Comparison of ENCODE assay signal across 16 mouse cellular contexts in genomic region chr13:114277277-114277676, GRCm38 (mm10).
"Had no signal": no experiment of that assay in that cellular context is flagged by ENCODE, and none has a peak within 500 bp of the region (broad histone marks: within the 10 kb centered on the region; RNA-seq: fewer than 3 reads in every experiment).

No protein-coding gene starts in this region.

- H3K36me3 ChIP-seq: neural tube, embryonic 15.5 days; stomach, embryonic 15.5 days had no signal

- H3K4me2 ChIP-seq: neural tube, embryonic 13.5 days; neural tube, embryonic 15.5 days; stomach, embryonic 15.5 days had no signal

- DNase-seq: retina, postnatal 1 day; right cerebral cortex, adult 18-20 months; right cerebral cortex, postnatal 14 days; right cerebral cortex, postnatal 25 days; right cerebral cortex, postnatal 4 days; spleen, adult 18-20 months; thymus, adult 18-20 months; thymus, adult 2 months; thymus, postnatal 14 days; thymus, postnatal 25 days; thymus, postnatal 36 days; thymus, postnatal 4 days had no signal

- H3K9me3 ChIP-seq: neural tube, embryonic 13.5 days; neural tube, embryonic 15.5 days; stomach, embryonic 15.5 days had no signal

- H3K4me3 ChIP-seq: neural tube, embryonic 13.5 days; neural tube, embryonic 15.5 days; stomach, embryonic 15.5 days had no signal

- H3K27me3 ChIP-seq: neural tube, embryonic 13.5 days; neural tube, embryonic 15.5 days; stomach, embryonic 15.5 days had no signal

- H3K4me1 ChIP-seq: neural tube, embryonic 13.5 days; neural tube, embryonic 15.5 days; stomach, embryonic 15.5 days had no signal

- H3K9ac ChIP-seq: neural tube, embryonic 13.5 days; neural tube, embryonic 15.5 days; stomach, embryonic 15.5 days had no signal

- H3K27ac ChIP-seq: neural tube, embryonic 13.5 days; neural tube, embryonic 15.5 days; stomach, embryonic 15.5 days; stomach, postnatal 0 days had no signal
